Mouse (Mus musculus) hindbrain, embryonic 14.5 days (tissue): ENCODE measurements around the gene Gopc. TPM values are rescaled to one million over a fixed set of nuclear protein-coding genes. Genes with fewer than 3 reads are reported as not detected.

Experiments
- ATAC-seq: fragments of 200-750 bp; cut with Nextera tagmentation; 2 replicates; pipeline ENCODE4 v1.8.0; 2017; ENCODE audit warnings: moderate number of reproducible peaks, mild to moderate bottlenecking, moderate TSS enrichment, moderate library complexity; ENCODE audit not compliant: low FRiP score
- DNase-seq: peaks from one replicate; pipeline ENCODE4 v3.0.0-alpha.2; 2015; ENCODE audit warnings: low spot score
- H3K27ac ChIP-seq: fragments of 300-500 bp; sonication (generic); 2 replicates; pipeline ENCODE4 v1.5.1; 2014; ENCODE audit warnings: mild to moderate bottlenecking, moderate library complexity
- H3K27me3 ChIP-seq: fragments of 300-500 bp; sonication (generic); 2 replicates; pipeline ENCODE4 v1.6.1; 2014; ENCODE audit warnings: mild to moderate bottlenecking, low read length, mixed read lengths; ENCODE audit not compliant: control insufficient read depth, insufficient read depth
- H3K36me3 ChIP-seq: fragments of 300-500 bp; sonication (generic); replicated peaks from 2 replicates; pipeline ENCODE4 v1.6.1; 2014; ENCODE audit not compliant: control insufficient read depth, insufficient read depth
- H3K4me1 ChIP-seq: fragments of 300-500 bp; sonication (generic); replicated peaks from 2 replicates; pipeline ENCODE4 v1.6.1; 2014; ENCODE audit warnings: antibody characterized with exemption, low read length, mixed read lengths; ENCODE audit not compliant: control insufficient read depth, insufficient read depth
- H3K4me2 ChIP-seq: fragments of 300-500 bp; sonication (generic); replicated peaks from 2 replicates; pipeline ENCODE4 v1.6.1; 2014; ENCODE audit warnings: mild to moderate bottlenecking, moderate library complexity
- H3K4me3 ChIP-seq: fragments of 300-500 bp; sonication (generic); replicated peaks from 2 replicates; pipeline ENCODE4 v1.5.1; 2014; ENCODE audit warnings: mild to moderate bottlenecking, low read length
- H3K9ac ChIP-seq: fragments of 300-500 bp; sonication (generic); 2 replicates; pipeline ENCODE4 v1.6.1; 2014
- H3K9me3 ChIP-seq: fragments of 300-500 bp; sonication (generic); 2 replicates; pipeline ENCODE4 v1.6.1; 2016; ENCODE audit warnings: low read length; ENCODE audit not compliant: control insufficient read depth
- WGBS: fragments of 180-500 bp; shearing (Covaris S2); extraction: QIAGEN DNeasy Blood & Tissue Kit; methylation state at CpG from one replicate; pipeline ENCODE4 v1.1.7; 2014; 5-methylcytosine and 5-hydroxymethylcytosine counted together
- polyA plus RNA-seq: library from polyadenylated mRNA; unstranded; fragments of >200 nt; fragmentation: Nextera tagmentation; extraction: Ambion mirVana; gene quantifications from 2 replicates; pipeline ENCODE4 v1.2.1, GENCODE M21; 2014

Gene Gopc
- polyA plus RNA-seq, 1 experiment from 2014 or later = 26.1 TPM

DNA sequence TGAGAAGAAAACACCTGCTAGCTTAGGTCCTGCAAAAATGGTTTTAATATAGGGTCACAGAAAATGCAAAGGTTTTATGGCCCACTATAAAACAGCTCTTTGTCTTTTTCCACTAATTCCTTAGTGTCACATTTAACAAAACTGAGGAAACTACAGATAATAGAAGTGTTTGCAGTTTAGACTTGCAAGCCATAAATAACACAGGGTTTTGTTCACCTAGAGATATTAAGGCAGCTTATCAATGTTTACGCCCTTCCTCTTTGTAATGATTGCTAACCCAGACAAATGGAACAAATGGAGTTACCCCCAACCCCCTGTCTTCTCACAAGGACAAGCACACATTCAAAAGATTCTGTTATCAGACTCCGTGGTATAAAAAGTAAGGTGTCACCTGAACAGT, 9.3 kb upstream of the Gopc start:
- no peak overlapping the region for H3K27ac ChIP-seq
- H3K4me2 ChIP-seq = no peak overlapping the region
- WGBS = 84% methylated on average over 2 of the region's 2 CpGs
- H3K9me3 ChIP-seq = no peaks in the 10 kb centered on the region
- no peaks in the 10 kb centered on the region for H3K27me3 ChIP-seq
- ATAC-seq = no peak
- H3K4me1 ChIP-seq = no peaks in the 10 kb centered on the region
- H3K4me3 ChIP-seq = no peak overlapping the region
- H3K36me3 ChIP-seq = no peaks in the 10 kb centered on the region
- no peak for DNase-seq
- no peak overlapping the region for H3K9ac ChIP-seq

DNA sequence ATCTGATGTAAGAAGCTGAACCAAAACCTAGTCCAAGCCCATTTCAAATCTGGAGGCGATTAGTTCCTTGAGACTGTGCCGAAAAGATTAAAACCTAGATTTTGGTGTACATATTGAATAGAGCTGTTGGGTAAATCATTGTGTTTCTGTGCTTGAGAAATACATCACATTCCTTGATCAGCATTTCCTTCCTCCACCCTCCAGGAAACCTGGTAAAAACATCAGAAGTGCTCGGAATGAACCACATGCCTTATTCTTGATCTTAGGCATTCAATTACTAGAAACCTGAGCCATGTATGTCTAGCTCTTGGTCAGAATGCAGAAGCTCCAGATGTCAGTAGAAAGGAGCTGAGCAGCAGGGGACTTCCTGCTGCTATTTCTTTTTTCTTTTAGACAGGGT, 7.5 kb upstream of the Gopc start:
- 78% methylated on average over 3 of the region's 3 CpGs for WGBS
- ATAC-seq = no peak
- Histone ChIP-seq H3K9me3 (no peaks in the 10 kb centered on the region), H3K36me3 (no peaks in the 10 kb centered on the region), H3K4me3 (no peak overlapping the region), H3K9ac (no peak overlapping the region), H3K4me2 (no peak overlapping the region), H3K4me1 (no peaks in the 10 kb centered on the region), H3K27ac (no peak overlapping the region), H3K27me3 (no peaks in the 10 kb centered on the region)
- no peak for DNase-seq

- no peaks in the 10 kb centered on the region for H3K9me3 ChIP-seq
- 86% methylated on average over 5 of the region's 5 CpGs for WGBS
- no peak for ATAC-seq
Observed at GRCm38 (mm10) chr10:52388922-52389430, 7.1 kb upstream of the Gopc start, which contains the start of gene Nepn. Gene Nepn, plus strand, starts transcription at chr10:52388972.

GRCm38 (mm10) chr10:52387192-52387591, 5.3 kb upstream of the Gopc start:
- H3K4me3 ChIP-seq = no peak overlapping the region
- H3K27me3 ChIP-seq = no peaks in the 10 kb centered on the region
- no peak overlapping the region for H3K4me2 ChIP-seq
- no peaks in the 10 kb centered on the region for H3K9me3 ChIP-seq
- H3K4me1 ChIP-seq = peaks cover 6% of the 10 kb centered on the region; the same call in 1 of the 2 replicates
- no peak overlapping the region for H3K9ac ChIP-seq
- WGBS = 71% methylated on average over 4 of the region's 4 CpGs
- no peak for ATAC-seq
- H3K36me3 ChIP-seq = no peaks in the 10 kb centered on the region
- no peak overlapping the region for H3K27ac ChIP-seq
- DNase-seq = no peak

More at GRCm38 (mm10) chr10:52388922-52389430, 7.1 kb upstream of the Gopc start, which contains the start of gene Nepn:
- Histone ChIP-seq H3K27ac (no peak within 1 kb of the TSS), H3K4me1 (no peaks in the 10 kb centered on the region), H3K36me3 (no peaks in the 10 kb centered on the region), H3K27me3 (no peaks in the 10 kb centered on the region), H3K4me2 (no peak within 1 kb of the TSS), H3K4me3 (no peak within 1 kb of the TSS), H3K9ac (no peak within 1 kb of the TSS)
- DNase-seq = no peak

DNA sequence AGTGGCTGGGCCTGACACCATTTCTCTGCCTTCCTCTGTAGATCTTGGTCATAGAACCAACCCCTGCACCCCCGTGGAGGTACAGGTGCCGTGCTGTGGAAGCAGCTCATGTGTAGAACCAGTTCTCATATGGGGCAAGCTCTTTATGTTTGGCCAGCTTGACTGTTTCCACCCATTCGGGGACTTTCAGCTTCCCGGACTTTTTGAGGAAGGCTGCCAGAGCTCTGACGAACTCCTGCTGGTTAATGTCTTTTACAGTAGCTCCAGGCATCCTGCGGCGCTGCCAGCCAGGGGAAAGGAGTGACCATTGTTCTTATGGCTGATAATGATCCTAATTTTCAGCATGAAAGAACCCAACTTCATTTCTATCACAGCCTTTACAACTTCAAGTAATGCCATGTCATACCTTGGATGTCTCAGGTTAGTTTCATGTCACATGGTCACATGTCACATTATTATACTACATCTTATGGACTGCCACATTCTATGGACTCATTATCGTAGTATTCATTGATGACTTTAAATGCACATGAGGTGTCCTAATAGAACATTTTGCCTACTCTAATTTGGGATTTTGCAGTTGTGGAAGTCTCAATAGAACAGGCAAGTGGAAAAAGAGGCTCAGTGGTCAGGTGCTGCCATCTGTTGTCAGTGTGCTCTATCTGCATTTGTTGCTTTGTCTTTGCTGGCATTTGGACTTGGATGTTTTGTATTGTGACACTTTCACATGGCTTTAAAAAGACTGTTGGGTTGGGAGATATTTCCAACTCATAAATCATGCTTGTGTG, 3.1 kb upstream of the Gopc start:
- 42% methylated on average over 8 of the region's 8 CpGs for WGBS
- peak; percentile 78 for DNase-seq
- no peak overlapping the region for H3K4me3 ChIP-seq
- H3K36me3 ChIP-seq = no peaks in the 10 kb centered on the region
- no peaks in the 10 kb centered on the region for H3K9me3 ChIP-seq
- H3K9ac ChIP-seq = no peak overlapping the region
- ATAC-seq = no peak
- H3K27ac ChIP-seq = no peak overlapping the region
- H3K4me1 ChIP-seq = peaks cover 6% of the 10 kb centered on the region
- no peak overlapping the region for H3K4me2 ChIP-seq
- no peaks in the 10 kb centered on the region for H3K27me3 ChIP-seq

- H3K9ac ChIP-seq = no peak overlapping the region
- no peak overlapping the region for H3K27ac ChIP-seq
- H3K4me2 ChIP-seq = no peak overlapping the region
- H3K9me3 ChIP-seq = no peaks in the 10 kb centered on the region
- ATAC-seq (no peak), DNase-seq (no peak)
- WGBS = 100% methylated on average over 1 of the region's 1 CpGs
- peaks cover 19% of the 10 kb centered on the region for H3K4me1 ChIP-seq
- H3K27me3 ChIP-seq = no peaks in the 10 kb centered on the region
- H3K36me3 ChIP-seq = no peaks in the 10 kb centered on the region
- H3K4me3 ChIP-seq = no peak overlapping the region
Observed at GRCm38 (mm10) chr10:52383522-52383921, 1.6 kb upstream of the Gopc start.

GRCm38 (mm10) chr10:52383022-52383421, 1.1 kb upstream of the Gopc start:
- WGBS = 86% methylated on average over 6 of the region's 6 CpGs
- no peaks in the 10 kb centered on the region for H3K9me3 ChIP-seq
- no peak for DNase-seq
- H3K4me2 ChIP-seq = peak overlapping the region; percentile 55
- H3K27me3 ChIP-seq = no peaks in the 10 kb centered on the region
- peak overlapping the region; percentile 65; the same call in 1 of the 2 replicates for H3K9ac ChIP-seq
- no peak overlapping the region for H3K27ac ChIP-seq
- no peaks in the 10 kb centered on the region for H3K36me3 ChIP-seq
- peaks cover 24% of the 10 kb centered on the region for H3K4me1 ChIP-seq
- no peak for ATAC-seq
- H3K4me3 ChIP-seq = peak overlapping the region; percentile 85; the same call in 1 of the 2 replicates

DNA sequence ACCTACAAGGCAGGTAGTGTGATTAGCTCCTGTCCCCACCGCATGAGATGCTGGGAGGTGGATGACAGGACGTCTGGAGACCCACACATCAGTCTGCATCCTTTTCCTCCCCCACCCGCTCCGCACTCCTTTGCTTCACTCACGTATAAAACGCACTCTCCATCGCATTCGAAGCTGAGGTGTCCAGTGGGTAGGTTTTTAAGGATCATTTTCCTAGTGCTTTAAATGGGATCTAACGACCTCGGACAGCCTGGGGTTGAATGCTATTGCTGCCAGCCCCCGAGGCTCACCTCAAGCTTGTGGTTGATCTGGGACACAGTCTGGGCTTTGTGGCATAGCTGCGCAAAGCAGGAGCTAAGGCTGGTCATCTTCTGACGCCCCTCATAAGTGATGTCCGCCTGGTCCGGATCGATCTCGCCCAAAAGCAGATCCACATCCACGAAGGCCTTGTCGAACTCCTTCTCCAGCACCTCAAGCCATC, 563 bp downstream of the Gopc start:
- Histone ChIP-seq H3K27ac (peak overlapping the region; percentile 95), H3K36me3 (no peaks in the 10 kb centered on the region), H3K9ac (peak overlapping the region; percentile 88), H3K4me3 (peak overlapping the region; percentile 85), H3K4me2 (peak overlapping the region; percentile 78), H3K4me1 (peaks cover 28% of the 10 kb centered on the region), H3K9me3 (no peaks in the 10 kb centered on the region), H3K27me3 (no peaks in the 10 kb centered on the region)
- no peak for DNase-seq
- WGBS = under 1% methylated on average over 19 of the region's 19 CpGs
- ATAC-seq = peak; percentile 63

GRCm38 (mm10) chr10:52377813-52378212, 4.1 kb downstream of the Gopc start:
- Histone ChIP-seq H3K4me2 (no peak overlapping the region), H3K9me3 (no peaks in the 10 kb centered on the region), H3K9ac (no peak overlapping the region), H3K27ac (no peak overlapping the region), H3K4me3 (no peak overlapping the region), H3K27me3 (no peaks in the 10 kb centered on the region), H3K36me3 (no peaks in the 10 kb centered on the region), H3K4me1 (peaks cover 25% of the 10 kb centered on the region)
- 93% methylated on average over 2 of the region's 2 CpGs for WGBS
- ATAC-seq = no peak
- no peak for DNase-seq
